Mouse (Mus musculus): ENCODE results near the gene Tsks. TPM values are rescaled to one million over a fixed set of nuclear protein-coding genes. Genes with fewer than 3 reads are reported as not detected.
A peak's percentile ranks its signal among the peaks of the same experiment; 100 is the strongest.

Gene Tsks
- polyA plus RNA-seq, 1 experiment from 2014 or later, result 0.11 TPM

DNA sequence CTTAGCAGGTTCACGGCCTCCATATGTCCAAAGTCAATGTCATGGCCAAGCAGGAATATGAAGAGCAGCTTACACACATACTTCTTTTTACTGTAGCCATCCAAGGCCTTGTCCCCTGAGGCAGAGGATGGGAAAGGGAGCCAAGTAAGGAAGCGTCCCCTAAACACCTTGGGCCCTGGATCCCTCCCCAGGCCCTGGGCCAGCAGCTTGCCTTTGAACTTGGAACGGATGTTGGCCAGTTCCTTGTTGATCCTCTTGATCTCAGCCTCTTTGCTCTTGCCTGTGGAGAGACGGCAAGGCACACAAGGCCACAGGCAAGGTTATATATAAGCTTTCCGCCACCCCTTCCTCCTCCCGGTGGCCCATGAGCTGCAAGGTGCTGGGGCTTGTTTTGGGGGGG, 26.8 kb upstream of the Tsks start:
- H3K9me3 ChIP-seq (replicated peaks), result no peaks in the 10 kb centered on the region
- no peaks in the 10 kb centered on the region for H3K27me3 ChIP-seq (ENCODE audit: low read depth, poor library complexity, severe bottlenecking)
- 85% methylated on average over 6 of the region's 6 CpGs for WGBS
- H3K36me3 ChIP-seq, result peaks cover 79% of the 10 kb centered on the region
- no peaks in the 10 kb centered on the region for H3K4me1 ChIP-seq
- no peak overlapping the region for H3K27ac ChIP-seq (replicated peaks)
- H3K4me3 ChIP-seq, result no peak overlapping the region
- no peak for DNase-seq (ENCODE audit: low spot score)

DNA sequence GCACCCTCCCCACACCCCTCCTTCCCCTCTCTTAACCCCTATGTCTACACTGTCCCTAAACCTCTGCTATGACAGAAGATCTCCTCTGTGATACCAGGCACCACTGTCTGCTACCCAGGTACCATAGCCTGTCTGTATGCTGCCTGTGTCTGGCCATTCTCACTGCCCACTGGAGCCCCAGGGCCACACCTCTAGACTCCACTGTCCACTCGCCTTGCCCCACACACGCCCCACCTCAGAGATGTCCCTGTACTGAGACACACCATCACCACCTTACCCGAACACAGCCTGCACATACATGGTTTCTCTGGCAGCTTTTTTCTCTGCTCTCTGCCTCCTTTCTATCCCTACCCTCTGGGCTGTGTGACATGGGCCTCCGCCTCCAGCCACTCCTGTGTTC, 26.1 kb upstream of the Tsks start:
- peaks cover 77% of the 10 kb centered on the region for H3K36me3 ChIP-seq
- H3K4me1 ChIP-seq, result no peaks in the 10 kb centered on the region
- no peak for DNase-seq (ENCODE audit: low spot score)
- 89% methylated on average over 4 of the region's 4 CpGs for WGBS
- H3K27ac ChIP-seq (replicated peaks), result no peak overlapping the region
- H3K9me3 ChIP-seq (replicated peaks), result no peaks in the 10 kb centered on the region
- H3K4me3 ChIP-seq, result no peak overlapping the region
- H3K27me3 ChIP-seq (ENCODE audit: low read depth, poor library complexity, severe bottlenecking), result no peaks in the 10 kb centered on the region

DNA sequence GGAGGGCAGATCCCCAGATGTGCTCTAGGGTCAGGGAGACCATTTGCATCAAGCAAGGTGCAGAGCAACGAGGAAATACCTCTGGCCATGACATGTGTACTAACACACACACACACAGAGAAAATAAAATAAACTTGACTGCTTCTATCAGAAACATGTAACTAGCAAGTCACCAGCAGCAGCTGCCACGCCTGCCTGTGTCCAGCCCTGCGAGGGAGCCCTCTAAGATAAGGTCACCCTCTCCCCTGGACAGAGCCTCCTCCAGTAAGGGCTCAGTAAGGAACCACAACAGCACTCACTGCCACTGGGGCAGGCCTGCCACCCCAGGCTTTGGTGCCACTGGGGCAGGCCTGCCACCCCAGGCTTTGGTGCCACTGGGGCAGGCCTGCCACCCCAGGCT, 24.8 kb upstream of the Tsks start:
- H3K36me3 ChIP-seq, result peaks cover 78% of the 10 kb centered on the region
- H3K4me3 ChIP-seq, result no peak overlapping the region
- H3K27me3 ChIP-seq (ENCODE audit: low read depth, poor library complexity, severe bottlenecking), result no peaks in the 10 kb centered on the region
- no peak for DNase-seq (ENCODE audit: low spot score)
- WGBS, result 91% methylated on average over 3 of the region's 3 CpGs
- H3K9me3 ChIP-seq (replicated peaks), result no peaks in the 10 kb centered on the region
- H3K4me1 ChIP-seq, result no peaks in the 10 kb centered on the region
- H3K27ac ChIP-seq (replicated peaks), result no peak overlapping the region

DNA sequence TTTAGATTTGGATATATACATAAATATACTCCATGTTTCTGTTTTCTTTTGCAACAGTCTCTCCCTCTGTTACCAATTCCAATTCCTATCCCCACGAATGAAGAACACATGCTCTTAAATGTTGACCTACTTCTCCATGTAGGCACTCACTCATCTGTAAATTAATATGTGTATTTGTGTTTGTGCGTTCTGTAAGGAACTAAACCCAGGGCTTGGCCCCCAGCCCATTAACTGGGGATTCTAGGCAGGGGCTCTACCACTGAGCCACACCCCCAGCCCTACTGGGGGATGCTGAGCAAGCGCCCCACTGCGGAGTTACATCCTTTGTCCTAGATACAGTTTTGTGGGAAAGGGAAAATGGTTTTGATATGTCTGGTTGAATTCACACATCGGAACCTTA, 23.9 kb upstream of the Tsks start:
- no peak overlapping the region for H3K4me3 ChIP-seq
- H3K36me3 ChIP-seq, result peaks cover 78% of the 10 kb centered on the region
- H3K27me3 ChIP-seq (ENCODE audit: low read depth, poor library complexity, severe bottlenecking), result no peaks in the 10 kb centered on the region
- WGBS, result 91% methylated on average over 5 of the region's 5 CpGs
- H3K9me3 ChIP-seq (replicated peaks), result no peaks in the 10 kb centered on the region
- H3K27ac ChIP-seq (replicated peaks), result no peak overlapping the region
- H3K4me1 ChIP-seq, result no peaks in the 10 kb centered on the region
- DNase-seq (ENCODE audit: low spot score), result no peak

DNA sequence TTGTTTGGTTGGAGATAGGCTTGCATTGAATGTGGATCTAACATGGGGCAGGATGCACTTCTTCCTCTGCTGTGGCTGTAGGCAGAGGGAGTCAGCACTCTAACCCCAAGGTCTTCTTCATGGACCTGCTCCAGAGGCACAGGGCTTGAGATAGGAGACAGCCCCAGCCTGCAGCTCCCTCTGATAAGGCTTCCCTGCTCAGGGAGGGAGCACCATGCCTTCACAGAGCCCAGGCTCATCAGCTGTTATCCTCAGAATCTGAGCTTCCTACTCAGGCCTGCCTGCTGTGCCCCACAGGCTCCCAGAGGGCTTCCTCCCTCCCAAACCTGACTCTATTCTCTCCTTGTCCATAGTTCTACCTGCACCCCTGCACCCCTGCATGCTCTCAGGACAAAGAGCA, 20.5 kb upstream of the Tsks start:
- no peak for DNase-seq (ENCODE audit: low spot score)
- no peak overlapping the region for H3K27ac ChIP-seq (replicated peaks)
- peaks cover 74% of the 10 kb centered on the region for H3K36me3 ChIP-seq

DNA sequence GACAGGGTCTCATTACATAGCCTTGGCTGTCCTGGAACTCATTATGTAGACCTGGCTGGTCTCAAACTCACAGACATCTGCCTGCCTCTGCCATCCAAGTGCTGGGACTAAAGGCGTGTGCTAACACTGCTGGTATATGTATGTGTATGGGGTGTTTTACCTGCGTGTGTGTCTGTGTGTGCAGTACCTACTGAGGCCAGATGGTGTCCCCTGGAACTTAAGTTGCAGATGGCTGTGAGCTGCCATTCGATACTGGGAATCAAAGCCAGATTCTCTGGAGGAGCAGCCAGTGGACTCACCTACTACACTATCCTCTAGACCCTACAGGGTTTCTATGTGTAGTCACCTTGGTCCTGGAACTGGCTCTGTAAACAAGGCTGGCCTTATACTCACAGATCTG, 17.5 kb upstream of the Tsks start:
- no peak for DNase-seq (ENCODE audit: low spot score)
- Histone ChIP-seq H3K9me3 (replicated peaks) (no peaks in the 10 kb centered on the region), H3K36me3 (peaks cover 57% of the 10 kb centered on the region), H3K27ac (replicated peaks) (no peak overlapping the region), H3K27me3 (ENCODE audit: low read depth, poor library complexity, severe bottlenecking) (no peaks in the 10 kb centered on the region), H3K4me1 (peaks cover 24% of the 10 kb centered on the region), H3K4me3 (no peak overlapping the region)
- 78% methylated on average over 3 of the region's 3 CpGs for WGBS

More for the DNA sequence above, 20.5 kb upstream of the Tsks start:
- no peak overlapping the region for H3K4me3 ChIP-seq
- H3K27me3 ChIP-seq (ENCODE audit: low read depth, poor library complexity, severe bottlenecking), result no peaks in the 10 kb centered on the region
- peaks cover 4% of the 10 kb centered on the region for H3K4me1 ChIP-seq
- H3K9me3 ChIP-seq (replicated peaks), result no peaks in the 10 kb centered on the region

DNA sequence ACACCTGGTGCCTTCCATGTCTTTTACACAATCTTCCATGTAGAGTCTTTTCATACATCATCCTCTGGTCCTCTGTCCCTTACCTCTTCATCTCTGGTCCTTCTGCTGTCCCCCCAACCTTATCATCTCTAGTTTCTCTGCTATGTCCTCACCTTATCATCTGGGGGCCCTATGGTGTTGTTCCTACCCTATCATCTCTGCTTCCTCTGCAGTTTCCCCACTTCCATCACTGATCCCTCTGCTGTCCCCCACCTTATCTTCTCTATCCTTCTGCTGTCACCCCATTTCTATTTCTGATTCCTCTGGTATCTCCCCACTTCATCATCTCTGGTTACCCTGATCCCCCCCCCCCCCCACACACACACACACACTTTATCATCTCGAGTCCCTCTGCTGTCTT, 14.4 kb upstream of the Tsks start:
- WGBS, result 0% methylated on average over 1 of the region's 1 CpGs
- Histone ChIP-seq H3K27ac (replicated peaks) (peak overlapping the region; percentile 90), H3K4me3 (peak overlapping the region; percentile 74), H3K9me3 (replicated peaks) (no peaks in the 10 kb centered on the region), H3K36me3 (peaks cover 33% of the 10 kb centered on the region), H3K27me3 (ENCODE audit: low read depth, poor library complexity, severe bottlenecking) (no peaks in the 10 kb centered on the region), H3K4me1 (peaks cover 28% of the 10 kb centered on the region)
- no peak for DNase-seq (ENCODE audit: low spot score)

DNA sequence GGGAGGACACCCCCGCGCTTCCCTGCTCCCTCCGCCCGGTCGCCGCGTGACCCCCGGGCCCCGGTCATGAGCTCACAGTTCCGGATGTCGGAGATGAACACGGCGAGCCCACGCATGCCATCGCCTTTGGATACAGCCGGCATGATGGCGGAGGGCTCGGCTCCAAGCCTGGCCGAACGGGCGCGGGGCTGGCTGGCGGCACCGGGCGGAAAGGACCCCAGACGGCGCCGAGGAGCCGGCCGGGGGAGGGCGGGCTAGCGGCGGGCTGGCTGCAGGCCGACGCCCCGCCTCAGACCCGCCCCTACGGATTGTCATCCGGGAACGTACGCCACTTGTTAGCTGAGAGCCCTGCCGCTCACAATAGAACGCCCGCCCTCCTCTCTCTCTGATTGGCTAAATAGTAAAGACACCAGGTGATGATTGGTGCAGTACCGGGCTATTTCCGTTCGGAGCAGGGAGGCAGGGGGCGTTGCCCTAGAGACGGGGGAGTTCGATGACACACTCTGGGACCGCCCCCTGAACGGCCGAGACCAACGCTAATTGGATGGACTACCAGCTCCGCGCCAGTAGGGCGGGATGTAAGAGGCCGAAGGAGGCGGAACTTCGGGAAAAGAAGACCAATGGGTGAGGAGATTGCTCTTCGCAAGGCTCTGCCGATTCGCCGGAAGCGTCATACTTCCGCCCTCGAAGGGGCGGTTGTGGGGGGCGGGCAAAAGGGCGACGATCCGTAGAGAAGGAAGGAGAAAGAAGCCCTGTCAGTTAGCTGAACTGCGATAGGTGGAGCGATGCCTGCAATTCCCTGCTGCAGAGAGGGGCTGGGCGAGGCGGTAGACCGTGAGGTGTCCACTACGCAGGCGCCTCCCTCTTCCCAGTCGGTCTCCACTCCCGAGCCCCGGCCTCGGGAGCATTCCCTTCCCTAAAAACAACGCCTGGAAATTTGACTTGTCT, 13.5 kb upstream of the Tsks start, which contains the start of gene Ap2a1:
TSS of gene Ap2a1 (minus strand) at position 293 of the 948 bp plus-strand sequence.
- peak within 1 kb of the TSS; percentile 90 for H3K27ac ChIP-seq (replicated peaks)
- peaks cover 24% of the 10 kb centered on the region for H3K36me3 ChIP-seq
- peak within 1 kb of the TSS; percentile 74 for H3K4me3 ChIP-seq
- no peaks in the 10 kb centered on the region for H3K27me3 ChIP-seq (ENCODE audit: low read depth, poor library complexity, severe bottlenecking)
- H3K9me3 ChIP-seq (replicated peaks), result no peaks in the 10 kb centered on the region
- WGBS, result under 1% methylated on average over 84 of the region's 84 CpGs
- DNase-seq (ENCODE audit: low spot score), result peak; percentile 100
- peaks cover 28% of the 10 kb centered on the region for H3K4me1 ChIP-seq

DNA sequence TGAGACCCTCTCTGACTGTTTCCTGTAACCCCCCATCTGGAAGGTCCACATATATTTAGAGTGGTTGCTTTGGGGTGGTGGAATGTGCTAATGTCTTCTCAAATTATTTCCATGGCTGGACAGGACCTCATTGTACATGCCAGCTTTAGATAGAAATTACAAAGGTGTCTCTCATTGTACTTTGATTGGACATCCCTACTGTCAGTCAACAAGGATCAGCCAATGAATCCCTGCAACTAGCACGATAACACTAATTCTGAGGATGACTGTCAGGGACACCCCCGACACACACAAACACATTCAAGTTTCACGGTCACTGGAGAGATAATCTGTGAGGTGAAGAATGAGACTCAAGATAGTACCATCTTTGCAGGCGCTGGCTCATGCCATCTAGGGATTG, 4.3 kb upstream of the Tsks start:
- 92% methylated on average over 4 of the region's 4 CpGs for WGBS
- Histone ChIP-seq H3K27ac (replicated peaks) (no peak overlapping the region), H3K4me1 (no peaks in the 10 kb centered on the region), H3K27me3 (ENCODE audit: low read depth, poor library complexity, severe bottlenecking) (no peaks in the 10 kb centered on the region), H3K36me3 (no peaks in the 10 kb centered on the region), H3K9me3 (replicated peaks) (no peaks in the 10 kb centered on the region; the same call in 1 of the 2 replicates), H3K4me3 (no peak overlapping the region)
- no peak for DNase-seq (ENCODE audit: low spot score)

DNA sequence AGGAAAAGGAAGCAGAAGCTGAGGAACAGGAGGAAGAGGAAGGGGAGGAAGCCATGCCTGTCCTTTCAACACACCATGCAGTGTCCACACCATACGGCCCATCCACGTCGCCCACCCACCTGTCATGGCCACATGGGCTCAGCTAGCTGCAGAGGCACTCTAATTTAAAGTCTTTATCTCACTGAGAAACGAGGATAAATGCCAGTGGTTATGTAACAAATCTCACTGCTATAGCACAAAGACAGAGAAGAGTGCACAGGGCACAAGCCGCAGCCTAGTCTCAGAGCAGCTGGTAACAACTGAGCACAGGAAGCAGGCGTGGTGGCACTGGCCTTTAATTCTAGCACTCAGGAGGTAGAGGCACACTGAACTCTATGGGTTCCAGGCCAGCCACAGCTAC, 6.9 kb downstream of the Tsks start:
- H3K36me3 ChIP-seq, result no peaks in the 10 kb centered on the region
- WGBS, result 81% methylated on average over 6 of the region's 6 CpGs
- no peak for DNase-seq (ENCODE audit: low spot score)
- no peaks in the 10 kb centered on the region for H3K9me3 ChIP-seq (replicated peaks)
- peaks cover 20% of the 10 kb centered on the region for H3K4me1 ChIP-seq
- peaks cover 42% of the 10 kb centered on the region for H3K27me3 ChIP-seq (ENCODE audit: low read depth, poor library complexity, severe bottlenecking)
- peak overlapping the region; percentile 16; the same call in 1 of the 2 replicates for H3K4me3 ChIP-seq
- no peak overlapping the region for H3K27ac ChIP-seq (replicated peaks)

DNA sequence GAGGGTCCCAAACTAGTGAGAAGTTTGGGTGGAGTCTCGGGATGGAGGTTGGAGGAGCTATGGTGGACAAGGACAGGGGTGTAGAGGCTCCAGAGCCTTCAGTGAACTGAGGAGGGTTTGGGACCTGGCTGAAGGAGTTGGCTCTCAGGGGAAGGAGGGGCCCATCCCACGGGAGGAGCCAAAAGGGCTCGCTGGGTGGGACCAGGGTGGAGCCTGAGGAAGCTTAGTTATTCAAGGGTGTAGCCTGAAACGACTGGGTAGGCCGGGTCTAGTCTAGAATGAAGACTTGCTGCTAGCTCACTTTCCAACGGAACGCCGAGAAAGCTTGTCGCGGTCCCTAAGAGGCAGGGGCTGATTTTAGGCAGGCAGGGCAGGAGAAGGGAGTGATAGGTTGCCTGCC, 9.0 kb downstream of the Tsks start:
- Histone ChIP-seq H3K9me3 (replicated peaks) (no peaks in the 10 kb centered on the region), H3K36me3 (no peaks in the 10 kb centered on the region), H3K27me3 (ENCODE audit: low read depth, poor library complexity, severe bottlenecking) (peaks cover 42% of the 10 kb centered on the region), H3K4me3 (peak overlapping the region; percentile 66), H3K4me1 (peaks cover 24% of the 10 kb centered on the region), H3K27ac (replicated peaks) (peak overlapping the region; percentile 85)
- DNase-seq (ENCODE audit: low spot score), result peak; percentile 62
- WGBS, result 2% methylated on average over 10 of the region's 10 CpGs

DNA sequence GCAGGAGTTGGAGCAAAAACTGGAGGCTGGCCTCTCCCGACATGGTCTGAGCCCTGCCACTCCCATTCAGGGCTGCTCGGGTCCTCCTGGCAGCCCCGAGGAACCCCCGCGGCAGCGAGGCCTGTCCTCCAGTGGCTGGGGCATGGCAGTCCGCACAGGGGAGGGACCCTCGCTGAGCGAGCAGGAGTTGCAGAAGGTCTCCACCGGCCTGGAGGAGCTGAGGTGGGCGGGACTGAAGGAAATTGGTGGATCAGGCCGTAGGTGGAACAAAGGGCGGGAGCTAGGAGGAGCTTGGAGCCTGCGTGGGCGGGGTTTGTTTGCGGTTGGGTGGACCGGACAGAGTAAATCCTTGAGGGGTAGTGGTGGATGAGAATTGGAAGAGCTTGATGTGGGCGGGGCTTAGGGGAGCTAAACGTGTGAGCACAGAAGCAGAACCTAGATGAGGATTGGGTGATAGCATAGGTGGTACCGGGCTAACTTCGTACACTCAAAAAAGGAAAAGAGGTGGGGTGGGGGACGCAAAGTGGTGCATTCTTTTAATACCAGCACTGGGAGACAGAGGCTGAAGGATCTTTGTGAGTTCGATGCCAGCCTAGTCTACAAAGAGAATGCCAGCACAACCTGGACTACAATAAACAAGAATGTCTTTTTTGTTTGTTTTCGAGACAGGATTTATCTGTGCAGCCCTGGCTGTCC, 9.8 kb downstream of the Tsks start:
- 7% methylated on average over 24 of the region's 24 CpGs for WGBS
- Histone ChIP-seq H3K4me1 (peaks cover 29% of the 10 kb centered on the region), H3K9me3 (replicated peaks) (no peaks in the 10 kb centered on the region), H3K4me3 (peak overlapping the region; percentile 66), H3K36me3 (no peaks in the 10 kb centered on the region), H3K27me3 (ENCODE audit: low read depth, poor library complexity, severe bottlenecking) (peaks cover 42% of the 10 kb centered on the region), H3K27ac (replicated peaks) (peak overlapping the region; percentile 85)
- peak; percentile 92 for DNase-seq (ENCODE audit: low spot score)

DNA sequence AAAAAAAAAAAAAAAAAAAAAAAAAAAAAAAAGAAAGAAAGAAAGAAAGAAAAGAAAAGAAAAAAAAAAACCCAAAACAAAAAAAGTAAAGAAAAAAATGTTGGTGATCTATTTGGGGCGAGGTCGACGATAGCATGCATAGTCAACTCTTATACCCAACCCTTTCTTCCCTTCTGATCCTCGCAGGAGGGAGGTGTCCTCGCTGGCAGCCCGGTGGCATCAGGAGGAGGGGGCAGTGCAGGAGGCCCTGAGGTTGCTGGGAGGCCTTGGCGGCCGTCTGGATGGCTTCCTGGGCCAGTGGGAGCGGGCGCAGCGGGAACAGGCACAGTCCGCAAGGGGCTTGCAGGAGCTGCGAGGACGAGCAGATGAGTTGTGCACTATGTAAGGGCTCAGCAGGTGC, 10.6 kb downstream of the Tsks start:
- WGBS, result 61% methylated on average over 14 of the region's 14 CpGs
- no peak for DNase-seq (ENCODE audit: low spot score)
- Histone ChIP-seq H3K4me1 (peaks cover 29% of the 10 kb centered on the region), H3K36me3 (peaks cover 2% of the 10 kb centered on the region; the same call in 1 of the 2 replicates), H3K9me3 (replicated peaks) (no peaks in the 10 kb centered on the region), H3K27me3 (ENCODE audit: low read depth, poor library complexity, severe bottlenecking) (peaks cover 42% of the 10 kb centered on the region), H3K27ac (replicated peaks) (no peak overlapping the region), H3K4me3 (0 out of 2 replicates have a peak overlapping the region, but pooled peaks have one; percentile 11)
